Mouse (Mus musculus) left cerebral cortex, postnatal 10 days (tissue): ENCODE results near the gene Etv1. TPM values are rescaled to one million over a fixed set of nuclear protein-coding genes. Genes with fewer than 3 reads are reported as not detected.
A peak's percentile ranks its signal among the peaks of the same experiment; 100 is the strongest.

Experiments
- DNase-seq, 2 experiments: peaks; one replicate each; pipeline ENCODE4 v3.0.0; 2021 to 2022; ENCODE audit warnings: low spot score in 2 of 2, mixed read lengths in 1 of 2; ENCODE audit errors: extremely low spot score in 1 of 2
- intact Hi-C: fragments of 180-260 bp; cut with DNase I; formaldehyde crosslinking; loops from one replicate; pipeline ENCODE4 v1.15.1; 2025
- total RNA-seq, 2 experiments: library from RNA; stranded (reverse); gene quantifications; 2 replicates each; pipeline ENCODE4 v1.2.3; 2021

The Etv1 gene
- total RNA-seq: 10 to 100 TPM; 64.3 to 67.3 TPM

DNA sequence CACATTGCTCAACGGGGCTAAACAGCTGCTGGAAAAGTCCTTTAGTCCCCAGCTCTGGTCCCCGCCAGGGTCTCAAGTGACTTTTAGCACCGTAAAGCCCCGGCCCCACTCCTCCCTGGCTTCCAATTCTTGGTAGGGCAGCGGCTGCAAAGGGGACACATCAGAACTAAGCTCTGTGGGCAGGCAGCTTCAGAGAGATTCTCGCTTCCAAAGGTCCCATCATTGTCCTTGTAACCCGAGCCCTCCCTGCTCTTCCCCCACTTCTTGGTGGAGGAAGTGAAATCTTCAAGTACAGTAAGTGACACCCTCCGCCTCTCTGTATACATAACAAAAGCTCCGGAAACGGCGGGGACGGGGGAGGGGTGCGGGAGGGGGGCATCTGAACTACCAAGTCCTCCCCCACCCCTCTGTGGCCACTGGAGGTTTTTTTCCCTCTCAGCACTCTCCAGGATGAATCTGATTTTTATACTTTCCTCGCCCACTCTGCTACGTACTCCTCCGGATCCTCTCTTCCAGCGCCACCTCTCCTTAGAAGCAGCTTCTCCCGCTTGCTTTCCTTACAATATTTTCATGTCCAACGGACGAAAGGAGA is at the start of gene Etv1:
TSS of gene Etv1 (plus strand) at position 195 of the 592 bp plus-strand sequence.
- intact Hi-C loops: loop anchor here (10.0 kb wide), 1 partner anchor 184 kb away; no protein-coding TSS in a partner anchor
- peak in 1 of 2 experiments; percentile 67 for DNase-seq

GRCm38 (mm10) chr12:38729661-38730060 is 49.5 kb upstream of the Etv1 start:
- intact Hi-C loops: no loop called here
- DNase-seq: no peak

DNA sequence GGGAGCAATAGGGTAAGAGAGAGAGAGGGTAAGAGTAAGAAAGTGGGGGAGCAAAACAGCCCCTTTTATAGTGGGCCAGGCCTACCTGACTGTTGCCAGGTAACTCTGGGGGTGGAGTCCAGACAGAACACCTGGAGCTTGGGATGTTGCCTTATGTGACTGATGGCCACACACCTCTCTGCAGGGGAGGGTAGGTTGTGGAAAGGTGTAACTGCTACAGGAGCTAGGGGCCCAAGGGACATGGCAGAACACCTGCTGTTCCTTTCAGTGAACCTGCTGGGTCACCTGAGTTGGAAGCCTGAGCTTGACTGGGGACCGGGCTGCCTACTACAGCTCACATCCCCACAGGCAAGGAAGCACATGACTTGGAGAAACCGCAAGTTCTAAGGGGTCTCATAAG is 48.4 kb upstream of the Etv1 start:
- intact Hi-C loops: no loop called here
- DNase-seq: no peak

- DNase-seq: no peak
- intact Hi-C loops: no loop called here
These were observed 19.9 kb upstream of the Etv1 start for GRCm38 (mm10) chr12:38759322-38759721.

GRCm38 (mm10) chr12:38777316-38777715 is 1.9 kb upstream of the Etv1 start:
- no peak for DNase-seq
- intact Hi-C loops: loop anchor here (10.0 kb wide), 1 partner anchor 183 kb away; no protein-coding TSS in a partner anchor

- no peak for DNase-seq
- intact Hi-C loops: loop anchor here (10.0 kb wide), 1 partner anchor 183 kb away; no protein-coding TSS in a partner anchor
These were observed 1.3 kb upstream of the Etv1 start for GRCm38 (mm10) chr12:38777957-38778298.

- intact Hi-C loops: loop anchor here (10.0 kb wide), 1 partner anchor 184 kb away; no protein-coding TSS in a partner anchor
These were observed 693 bp upstream of the Etv1 start for GRCm38 (mm10) chr12:38778299-38779075.

GRCm38 (mm10) chr12:38780006-38780954 is 1.1 kb downstream of the Etv1 start:
- intact Hi-C loops: loop anchor here (5.0 to 10.0 kb wide), 4 partner anchors 255 to 715 kb away; no protein-coding TSS in a partner anchor
- peak; percentile 73 to 75 for DNase-seq

More at GRCm38 (mm10) chr12:38778299-38779075, 693 bp upstream of the Etv1 start:
- DNase-seq: peak; percentile 79 to 92

DNA sequence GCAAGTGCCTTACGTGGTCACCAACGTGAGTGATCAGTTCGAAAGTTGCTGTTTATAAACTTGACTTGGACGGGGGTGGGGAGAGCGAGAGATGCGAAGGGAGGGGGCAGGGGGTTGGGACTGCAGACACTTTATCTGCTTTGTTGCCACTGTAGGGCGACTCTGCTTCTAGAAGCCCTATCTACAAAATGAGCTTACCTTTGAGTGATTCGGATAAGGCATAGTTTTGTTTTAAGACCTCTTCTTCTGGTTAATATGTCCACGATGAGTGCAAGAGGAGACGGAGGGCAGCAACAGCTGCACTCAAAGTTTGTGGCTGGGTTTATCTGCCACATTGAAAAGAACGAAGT is 1.8 kb downstream of the Etv1 start:
- intact Hi-C loops: loop anchor here (5.0 to 10.0 kb wide), 4 partner anchors 254 to 714 kb away; no protein-coding TSS in a partner anchor
- peak in 1 of 2 experiments; percentile 40 for DNase-seq

- intact Hi-C loops: loop anchor here (5.0 to 10.0 kb wide), 4 partner anchors 253 to 713 kb away; no protein-coding TSS in a partner anchor
- DNase-seq: no peak
These were observed 2.5 kb downstream of the Etv1 start for GRCm38 (mm10) chr12:38781686-38782085.

- intact Hi-C loops: loop anchor here (5.0 to 10.0 kb wide), 4 partner anchors 252 to 712 kb away; no protein-coding TSS in a partner anchor
These were observed 4.1 kb downstream of the Etv1 start for GRCm38 (mm10) chr12:38783291-38783690.

GRCm38 (mm10) chr12:38784221-38784620 is 5.0 kb downstream of the Etv1 start:
- DNase-seq: no peak
- intact Hi-C loops: loop anchor here (5.0 to 10.0 kb wide), 4 partner anchors 251 to 711 kb away; no protein-coding TSS in a partner anchor

More at GRCm38 (mm10) chr12:38783291-38783690, 4.1 kb downstream of the Etv1 start:
- DNase-seq: no peak

GRCm38 (mm10) chr12:38786571-38786970 is 7.4 kb downstream of the Etv1 start:
- DNase-seq: no peak
- intact Hi-C loops: loop anchor here (10.0 kb wide), 2 partner anchors 248 to 708 kb away; no protein-coding TSS in a partner anchor

GRCm38 (mm10) chr12:38787704-38788103 is 8.5 kb downstream of the Etv1 start:
- no peak for DNase-seq
- intact Hi-C loops: loop anchor here (10.0 kb wide), 2 partner anchors 247 to 707 kb away; no protein-coding TSS in a partner anchor

DNA sequence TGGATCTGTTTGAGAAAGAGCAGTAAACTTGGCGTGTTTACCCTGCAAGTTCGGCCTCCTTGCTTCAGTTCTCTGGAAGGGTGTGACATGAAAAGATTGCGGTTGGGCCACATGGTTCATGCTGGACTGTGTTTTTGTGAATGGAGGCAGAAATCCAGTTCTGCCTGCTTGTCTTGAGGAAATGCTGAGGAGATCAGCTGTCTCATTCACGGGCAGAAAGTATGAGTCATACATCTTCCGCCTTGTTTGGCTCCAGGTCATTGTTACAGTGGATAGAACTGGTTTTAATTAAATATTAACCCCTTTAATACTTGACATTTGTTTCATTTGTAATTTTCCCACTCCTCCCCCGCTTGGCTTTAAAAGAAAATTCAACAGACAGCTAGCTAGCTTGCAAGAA is 9.4 kb downstream of the Etv1 start:
- peak in 1 of 2 experiments; percentile 23 for DNase-seq
- intact Hi-C loops: loop anchor here (10.0 kb wide), 2 partner anchors 246 to 706 kb away; no protein-coding TSS in a partner anchor

DNA sequence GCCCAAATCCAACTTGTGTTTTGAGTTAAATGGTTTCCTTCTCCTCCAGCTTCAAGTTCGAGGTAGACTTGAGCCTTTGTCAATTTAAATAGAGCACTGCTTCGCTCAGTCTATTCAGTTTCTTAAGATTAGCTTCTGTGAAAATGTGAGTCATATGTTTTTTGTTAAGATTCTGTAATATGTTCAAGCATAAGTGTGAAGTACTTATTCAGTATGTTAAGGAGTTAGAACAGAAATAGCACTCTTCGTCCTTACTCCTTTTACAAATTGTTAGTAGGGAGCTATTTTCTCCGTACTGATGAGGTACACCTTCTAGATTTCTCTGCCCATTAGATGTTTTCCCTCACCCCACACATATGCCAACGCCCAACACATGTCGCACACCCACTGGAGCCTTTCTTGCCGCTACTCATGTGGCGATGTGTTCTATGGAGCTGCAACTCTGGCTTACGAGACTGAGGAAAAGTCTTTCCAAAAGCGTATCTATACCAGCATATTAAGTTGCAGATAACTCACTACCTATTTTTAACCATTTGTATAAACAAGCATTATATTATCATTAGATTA is 10.7 kb downstream of the Etv1 start:
- intact Hi-C loops: loop anchor here (10.0 kb wide), 2 partner anchors 245 to 705 kb away; no protein-coding TSS in a partner anchor
- DNase-seq: no peak

DNA sequence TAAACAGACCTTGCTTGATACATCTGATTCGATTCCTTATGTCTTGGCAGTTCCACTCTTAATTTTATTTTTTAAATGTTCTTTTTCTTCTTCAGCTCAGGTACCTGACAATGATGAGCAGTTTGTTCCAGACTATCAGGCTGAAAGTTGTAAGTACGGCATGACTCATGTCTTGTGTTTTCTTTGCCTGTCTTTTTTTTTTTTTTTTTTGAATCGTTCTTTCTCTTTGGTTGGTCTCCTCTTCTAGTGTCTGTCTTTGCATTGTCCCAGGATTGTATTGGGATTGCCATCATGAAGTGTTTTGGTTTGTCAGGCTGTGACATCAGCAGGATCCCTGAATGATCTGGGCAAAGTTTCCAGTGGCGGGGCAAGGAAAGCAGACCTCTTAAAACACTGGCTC is 13.9 kb downstream of the Etv1 start:
- intact Hi-C loops: no loop called here
- no peak for DNase-seq

GRCm38 (mm10) chr12:38793697-38794096 is 14.5 kb downstream of the Etv1 start:
- intact Hi-C loops: no loop called here
- DNase-seq: no peak
